Comparison of ENCODE assay signal across 8 mouse cellular contexts in the genomic region with DNA sequence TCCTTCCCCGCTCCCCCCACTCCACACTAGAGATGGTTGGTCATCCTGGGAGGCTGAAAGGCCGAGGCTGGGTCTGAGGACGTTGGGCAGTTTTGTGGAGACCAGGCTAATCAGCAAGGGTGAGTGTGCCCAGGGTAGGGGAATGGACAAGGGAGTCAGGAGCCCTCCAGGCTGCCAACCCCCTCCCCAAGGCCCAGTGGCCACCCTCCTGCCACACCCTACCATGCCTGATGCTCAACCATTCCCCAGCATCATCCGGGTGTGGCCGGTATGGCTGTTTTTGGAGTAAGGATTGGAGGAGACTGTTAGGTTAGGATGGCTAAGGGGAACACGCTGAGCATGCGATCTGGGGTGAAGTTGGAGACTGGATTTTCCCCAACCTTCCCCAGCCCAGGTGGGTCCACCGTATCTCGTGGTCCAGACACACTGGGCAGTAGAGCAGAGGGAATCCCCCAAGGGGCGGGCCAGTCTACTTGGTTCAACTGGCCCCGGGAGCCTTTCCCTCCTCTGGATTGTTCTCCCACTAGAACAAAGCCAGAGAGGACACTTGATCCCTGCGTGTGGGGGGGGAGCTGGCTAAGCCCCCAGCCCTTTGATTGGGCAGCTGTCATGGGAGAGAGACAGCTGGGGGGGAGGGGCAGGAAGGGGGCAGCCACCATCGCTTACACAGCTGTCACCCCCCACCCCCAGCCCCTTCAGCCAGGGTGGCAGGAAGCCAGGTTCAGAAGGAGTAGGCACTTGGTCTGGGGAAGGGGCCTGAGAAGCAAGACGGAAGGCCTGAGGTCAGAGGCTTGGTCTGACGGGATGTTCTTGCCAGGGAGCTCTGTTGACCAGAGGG. TPM values are rescaled to one million over a fixed set of nuclear protein-coding genes. Genes with fewer than 3 reads are reported as not detected.
DNase-seq lines count a peak whose midpoint lies in the region; ATAC-seq and TF ChIP-seq lines count a peak whose summit lies in the region.

No protein-coding gene starts in this region.

- peak overlapping the region; percentile 92 for H3K27ac ChIP-seq in gastrocnemius, adult 2 months
- H3K27ac ChIP-seq in forebrain, embryonic 11.5 days (ENCODE audit: low read depth, low read length), result peak overlapping the region; percentile 89
- peak overlapping the region; percentile 94 for H3K27ac ChIP-seq in limb, embryonic 12.5 days
- no peak overlapping the region for H3K27ac ChIP-seq in lung, postnatal 0 days (ENCODE audit: low read length)

- intact Hi-C loops in gastrocnemius, adult 2 months (cut with DNase I), result no loop called here

- peak overlapping the region; percentile 1 for H3ac ChIP-seq in C2C12 (ENCODE audit: control insufficient read depth, insufficient read length, low read depth)

- peaks cover 59% of the 10 kb centered on the region for H3K79me3 ChIP-seq in C2C12 (ENCODE audit: low read depth)

- H3K36me3 ChIP-seq in C2C12 (ENCODE audit: control insufficient read depth, insufficient read depth), result peaks cover 31% of the 10 kb centered on the region
- H3K36me3 ChIP-seq in forebrain, embryonic 11.5 days (ENCODE audit: control insufficient read depth, insufficient read depth, low read length), result peaks cover 9% of the 10 kb centered on the region
- peaks cover 43% of the 10 kb centered on the region for H3K36me3 ChIP-seq in limb, embryonic 12.5 days
- H3K36me3 ChIP-seq in lung, postnatal 0 days (ENCODE audit: insufficient read depth, low read length), result no peaks in the 10 kb centered on the region

- no peak for TF ChIP-seq CTCF in gastrocnemius, adult 2 months (IDR thresholded peaks at IDR 0.05)
- TF ChIP-seq CTCF in C2C12 (IDR thresholded peaks at IDR 0.05; ENCODE audit: control insufficient read depth, insufficient read depth, insufficient read length), result no peak
- TF ChIP-seq CTCF in lung, postnatal 0 days (IDR thresholded peaks at IDR 0.05), result no peak

- peak overlapping the region; percentile 98 for H3K9ac ChIP-seq in forebrain, embryonic 11.5 days (ENCODE audit: low read length)
- H3K9ac ChIP-seq in limb, embryonic 12.5 days (replicated peaks), result peak overlapping the region; percentile 42
- H3K9ac ChIP-seq in lung, postnatal 0 days (replicated peaks; ENCODE audit: low read depth), result no peak overlapping the region

- peaks cover 72% of the 10 kb centered on the region for H3K79me2 ChIP-seq in C2C12 (ENCODE audit: control insufficient read depth, insufficient read depth)

- no peak for ATAC-seq in forebrain, embryonic 11.5 days (replicated peaks; ENCODE audit: low FRiP score)
- ATAC-seq in limb, embryonic 12.5 days (ENCODE audit: insufficient number of reproducible peaks, insufficient read depth, low FRiP score, low TSS enrichment, low read depth), result no peak
- ATAC-seq in lung, postnatal 0 days, result no peak

- WGBS in forebrain, embryonic 11.5 days, result 30% methylated on average over 15 of the region's 15 CpGs
- 38% methylated on average over 15 of the region's 15 CpGs for WGBS in limb, embryonic 12.5 days
- 38% methylated on average over 15 of the region's 15 CpGs for WGBS in lung, postnatal 0 days

- peaks cover 48% of the 10 kb centered on the region for H3K4me1 ChIP-seq in forebrain, embryonic 11.5 days (replicated peaks; ENCODE audit: control insufficient read depth, insufficient read depth, low read length)
- H3K4me1 ChIP-seq in limb, embryonic 12.5 days (replicated peaks), result peaks cover 65% of the 10 kb centered on the region
- H3K4me1 ChIP-seq in lung, postnatal 0 days (ENCODE audit: insufficient read depth, low read depth, low read length), result peaks cover 9% of the 10 kb centered on the region; the same call in 1 of the 2 replicates

- no peak for TF ChIP-seq EP300 in lung, postnatal 0 days (IDR thresholded peaks at IDR 0.05)

- H3K4me3 ChIP-seq in gastrocnemius, adult 2 months, result peak overlapping the region; percentile 79
- peak overlapping the region; percentile 24 for H3K4me3 ChIP-seq in C2C12 (ENCODE audit: insufficient read depth, poor library complexity, severe bottlenecking)
- peak overlapping the region; percentile 85 for H3K4me3 ChIP-seq in forebrain, embryonic 11.5 days (ENCODE audit: low read depth, low read length)
- peak overlapping the region; percentile 81 for H3K4me3 ChIP-seq in limb, embryonic 12.5 days (replicated peaks)
- no peak overlapping the region for H3K4me3 ChIP-seq in lung, postnatal 0 days (ENCODE audit: low read depth, low read length)

- H3K9me3 ChIP-seq in forebrain, embryonic 11.5 days (ENCODE audit: control insufficient read depth, low read length), result no peaks in the 10 kb centered on the region
- H3K9me3 ChIP-seq in limb, embryonic 12.5 days, result no peaks in the 10 kb centered on the region
- H3K9me3 ChIP-seq in lung, postnatal 0 days (ENCODE audit: low read length), result no peaks in the 10 kb centered on the region

- DNase-seq in gastrocnemius, adult 2 months, result no peak
- no peak for DNase-seq in gastrocnemius, adult 18-20 months (ENCODE audit: low spot score)
- DNase-seq in forebrain, embryonic 11.5 days (ENCODE audit: low spot score), result peak; percentile 79
- no peak for DNase-seq in spleen, adult 18-20 months
- DNase-seq in adrenal gland, adult 18-20 months (ENCODE audit: low spot score in 2 of 2), result no peak
- DNase-seq in lung, postnatal 0 days (ENCODE audit: low spot score), result no peak

- no peaks in the 10 kb centered on the region for H3K27me3 ChIP-seq in C2C12 (ENCODE audit: control insufficient read depth, insufficient read depth, insufficient read length)
- H3K27me3 ChIP-seq in forebrain, embryonic 11.5 days (ENCODE audit: control insufficient read depth, insufficient read depth, low read length), result no peaks in the 10 kb centered on the region
- H3K27me3 ChIP-seq in limb, embryonic 12.5 days, result no peaks in the 10 kb centered on the region
- H3K27me3 ChIP-seq in lung, postnatal 0 days (replicated peaks; ENCODE audit: insufficient read depth, low read length), result no peaks in the 10 kb centered on the region

- H3K4me2 ChIP-seq in forebrain, embryonic 11.5 days (ENCODE audit: low read depth, low read length, severe bottlenecking), result peak overlapping the region; percentile 73
- H3K4me2 ChIP-seq in limb, embryonic 12.5 days, result peak overlapping the region; percentile 96
- no peak overlapping the region for H3K4me2 ChIP-seq in lung, postnatal 0 days (replicated peaks; ENCODE audit: low read depth, low read length)

TF ChIP-seq in C2C12, 6 proteins besides CTCF, POLR2A, EP300 and RAD21:
- no peak for TF ChIP-seq FOSL1 (IDR thresholded peaks at IDR 0.05; ENCODE audit: insufficient read depth, low read length, poor library complexity, severe bottlenecking)
- peak; percentile 52 for TF ChIP-seq MYOD1 (IDR thresholded peaks at IDR 0.05; ENCODE audit: control insufficient read depth, insufficient read length, low read depth)
- no peak for TF ChIP-seq MYOG (IDR thresholded peaks at IDR 0.05; ENCODE audit: control insufficient read depth, extremely low read depth, insufficient read length)
TF ChIP-seq in C2C12: peak in this region for 1.

RNA-seq across cellular contexts. Expression of a gene that starts 3.5 kb away (rescaled TPM):
- 10 to 100 TPM; 63.8 to 69.0 TPM for total RNA-seq in gastrocnemius, adult 2 months (2021)
- total RNA-seq in gastrocnemius, adult 18-20 months (2021), result 10 to 100 TPM; 54.7 to 69.6 TPM
- 294 TPM for polyA plus RNA-seq in C2C12 (2012; fragmentation: generic; extraction: Trizol)
- polyA plus RNA-seq in forebrain, embryonic 11.5 days (2014; fragmentation: Nextera tagmentation; extraction: Ambion mirVana), result 300 and 309 TPM in 2 replicates
- 172 and 176 TPM in 2 replicates for polyA plus RNA-seq in limb, embryonic 12.5 days (2016; fragmentation: Nextera tagmentation; extraction: Ambion mirVana)
- 10 to 100 TPM; 22.4 to 28.0 TPM for total RNA-seq in adrenal gland, adult 18-20 months (2021)
- 29.4 and 30.6 TPM in 2 replicates for polyA plus RNA-seq in lung, postnatal 0 days (2015; fragmentation: Nextera tagmentation; extraction: Ambion mirVana)

RNA-seq across cellular contexts. Expression of a gene that starts 9.1 kb away (rescaled TPM):
- 10 to 100 TPM; 15.9 to 19.8 TPM for total RNA-seq in gastrocnemius, adult 2 months (2021)
- total RNA-seq in gastrocnemius, adult 18-20 months (2021), result 10 to 100 TPM; 16.9 to 17.0 TPM
- 18.4 TPM for polyA plus RNA-seq in C2C12 (2012; fragmentation: generic; extraction: Trizol)
- polyA plus RNA-seq in forebrain, embryonic 11.5 days (2014; fragmentation: Nextera tagmentation; extraction: Ambion mirVana), result 38.3 and 41.0 TPM in 2 replicates
- 56.0 and 57.8 TPM in 2 replicates for polyA plus RNA-seq in limb, embryonic 12.5 days (2016; fragmentation: Nextera tagmentation; extraction: Ambion mirVana)
- 10 to 100 TPM; 18.3 to 21.3 TPM for total RNA-seq in adrenal gland, adult 18-20 months (2021)
- 21.7 and 26.9 TPM in 2 replicates for polyA plus RNA-seq in lung, postnatal 0 days (2015; fragmentation: Nextera tagmentation; extraction: Ambion mirVana)

RNA-seq across cellular contexts. Expression of a gene that starts 9.2 kb away (rescaled TPM):
- under 1 TPM in 1 of 2 experiments, not detected in 1; 0.15 TPM for total RNA-seq in gastrocnemius, adult 2 months (2021)
- total RNA-seq in gastrocnemius, adult 18-20 months (2021), result under 1 TPM; 0.14 to 0.21 TPM
- 0.29 TPM for polyA plus RNA-seq in C2C12 (2012; fragmentation: generic; extraction: Trizol)
- polyA plus RNA-seq in forebrain, embryonic 11.5 days (2014; fragmentation: Nextera tagmentation; extraction: Ambion mirVana), result 0.19 and 0.71 TPM in 2 replicates
- 0.65 and 0.90 TPM in 2 replicates for polyA plus RNA-seq in limb, embryonic 12.5 days (2016; fragmentation: Nextera tagmentation; extraction: Ambion mirVana)
- total RNA-seq in adrenal gland, adult 18-20 months (2021), result under 1 TPM; 0.20 to 0.29 TPM
- 0.13 and 0.20 TPM in 2 replicates for polyA plus RNA-seq in lung, postnatal 0 days (2015; fragmentation: Nextera tagmentation; extraction: Ambion mirVana)

RNA-seq across cellular contexts. Expression of a gene that starts 9.3 kb away (rescaled TPM):
- 1 to 10 TPM; 4.8 to 6.1 TPM for total RNA-seq in gastrocnemius, adult 2 months (2021)
- 1 to 10 TPM; 4.0 to 4.1 TPM for total RNA-seq in gastrocnemius, adult 18-20 months (2021)
- polyA plus RNA-seq in C2C12 (2012; fragmentation: generic; extraction: Trizol), result 6.1 TPM
- polyA plus RNA-seq in forebrain, embryonic 11.5 days (2014; fragmentation: Nextera tagmentation; extraction: Ambion mirVana), result 4.6 and 4.7 TPM in 2 replicates
- 10.6 and 16.1 TPM in 2 replicates for polyA plus RNA-seq in limb, embryonic 12.5 days (2016; fragmentation: Nextera tagmentation; extraction: Ambion mirVana)
- total RNA-seq in adrenal gland, adult 18-20 months (2021), result 10 to 100 TPM; 29.6 to 43.4 TPM
- 31.1 and 36.8 TPM in 2 replicates for polyA plus RNA-seq in lung, postnatal 0 days (2015; fragmentation: Nextera tagmentation; extraction: Ambion mirVana)

RNA-seq across cellular contexts. Expression of a gene that starts 18.4 kb away (rescaled TPM):
- 10 to 100 TPM in 1 of 2 experiments, 1 to 10 TPM in 1; 8.2 to 14.9 TPM for total RNA-seq in gastrocnemius, adult 2 months (2021)
- 10 to 100 TPM; 10.0 to 13.0 TPM for total RNA-seq in gastrocnemius, adult 18-20 months (2021)
- polyA plus RNA-seq in C2C12 (2012; fragmentation: generic; extraction: Trizol), result 21.4 TPM
- 39.5 and 43.4 TPM in 2 replicates for polyA plus RNA-seq in forebrain, embryonic 11.5 days (2014; fragmentation: Nextera tagmentation; extraction: Ambion mirVana)
- polyA plus RNA-seq in limb, embryonic 12.5 days (2016; fragmentation: Nextera tagmentation; extraction: Ambion mirVana), result 45.0 and 51.1 TPM in 2 replicates
- total RNA-seq in adrenal gland, adult 18-20 months (2021), result 10 to 100 TPM; 13.9 to 14.9 TPM
- polyA plus RNA-seq in lung, postnatal 0 days (2015; fragmentation: Nextera tagmentation; extraction: Ambion mirVana), result 8.5 and 12.5 TPM in 2 replicates
